Mouse (Mus musculus): ENCODE data around the gene Prss16.

- no peak for TF ChIP-seq POLR2A (IDR thresholded peaks at IDR 0.05; ENCODE audit: borderline replicate concordance, insufficient read depth, low read length)
- no peak for TF ChIP-seq CTCF (IDR thresholded peaks at IDR 0.05; ENCODE audit: borderline replicate concordance, insufficient read depth, low read depth, low read length)
These were observed 14.1 kb downstream of the Prss16 start for GRCm38 (mm10) chr13:21995331-21995914.
